Mouse (Mus musculus) C2C12 (cell line): ENCODE results near the gene Cacna2d3.

ENCODE experiments used
- CEBPB ChIP-seq: IDR thresholded peaks from one replicate; pipeline ENCODE4 v1.6.1; 2011; ENCODE audit warnings: low read depth, mild to moderate bottlenecking, control low read depth, moderate library complexity
- CTCF ChIP-seq: IDR thresholded peaks from one replicate; pipeline ENCODE4 v1.5.1; 2011; ENCODE audit not compliant: control insufficient read depth, insufficient read depth, insufficient read length
- MAX ChIP-seq: IDR thresholded peaks from one replicate; pipeline ENCODE4 v1.6.1; 2011; ENCODE audit warnings: mild to moderate bottlenecking, control low read depth
- USF1 ChIP-seq: IDR thresholded peaks from one replicate; pipeline ENCODE4 v1.6.1; 2011; ENCODE audit warnings: low read depth, mild to moderate bottlenecking, control low read depth, moderate library complexity

GRCm38 (mm10) chr14:28984276-28984675, 737.4 kb downstream of the Cacna2d3 start:
- TF ChIP-seq USF1 (no peak), CTCF (no peak), MAX (no peak), CEBPB (no peak)
